Mouse (Mus musculus): ENCODE data around the gene Slc9b2. TPM values are rescaled to one million over a fixed set of nuclear protein-coding genes. Genes with fewer than 3 reads are reported as not detected.

Slc9b2 gene
- polyA plus RNA-seq, 1 experiment: 0.26 TPM

GRCm38 (mm10) chr3:135312916-135313491 is 5.5 kb downstream of the Slc9b2 start:
- Histone ChIP-seq H3K36me3 (ENCODE audit: control insufficient read depth, insufficient read depth, low read length) (no peaks in the 10 kb centered on the region), H3K4me3 (ENCODE audit: control insufficient read depth, low read depth, low read length) (no peak overlapping the region), H3K4me1 (ENCODE audit: control insufficient read depth, insufficient read depth, low read length) (peaks cover 2% of the 10 kb centered on the region), H3K27ac (ENCODE audit: control insufficient read depth, insufficient read depth, low read depth, low read length) (no peak overlapping the region), H3K27me3 (ENCODE audit: control insufficient read depth, insufficient read depth, low read length) (no peaks in the 10 kb centered on the region)
- TF ChIP-seq POLR2A (IDR thresholded peaks at IDR 0.05; ENCODE audit: control insufficient read depth, low read depth, low read length) (no peak), CTCF (IDR thresholded peaks at IDR 0.05; ENCODE audit: control insufficient read depth, insufficient read depth, insufficient replicate concordance, low read depth, low read length) (no peak)

- no peaks in the 10 kb centered on the region for H3K36me3 ChIP-seq (ENCODE audit: control insufficient read depth, insufficient read depth, low read length)
Measured at GRCm38 (mm10) chr3:135313727-135314126, 6.2 kb downstream of the Slc9b2 start.

GRCm38 (mm10) chr3:135314811-135315210 is 7.3 kb downstream of the Slc9b2 start:
- Histone ChIP-seq H3K36me3 (ENCODE audit: control insufficient read depth, insufficient read depth, low read length) (no peaks in the 10 kb centered on the region), H3K27me3 (ENCODE audit: control insufficient read depth, insufficient read depth, low read length) (no peaks in the 10 kb centered on the region), H3K4me1 (ENCODE audit: control insufficient read depth, insufficient read depth, low read length) (no peaks in the 10 kb centered on the region; the same call in 1 of the 2 replicates), H3K27ac (ENCODE audit: control insufficient read depth, insufficient read depth, low read depth, low read length) (no peak overlapping the region), H3K4me3 (ENCODE audit: control insufficient read depth, low read depth, low read length) (no peak overlapping the region)
- TF ChIP-seq POLR2A (IDR thresholded peaks at IDR 0.05; ENCODE audit: control insufficient read depth, low read depth, low read length) (no peak), CTCF (IDR thresholded peaks at IDR 0.05; ENCODE audit: control insufficient read depth, insufficient read depth, insufficient replicate concordance, low read depth, low read length) (no peak)

More at GRCm38 (mm10) chr3:135313727-135314126, 6.2 kb downstream of the Slc9b2 start:
- TF ChIP-seq POLR2A (IDR thresholded peaks at IDR 0.05; ENCODE audit: control insufficient read depth, low read depth, low read length): no peak
- TF ChIP-seq CTCF (IDR thresholded peaks at IDR 0.05; ENCODE audit: control insufficient read depth, insufficient read depth, insufficient replicate concordance, low read depth, low read length): no peak
- Histone ChIP-seq H3K27me3 (ENCODE audit: control insufficient read depth, insufficient read depth, low read length) (no peaks in the 10 kb centered on the region), H3K27ac (ENCODE audit: control insufficient read depth, insufficient read depth, low read depth, low read length) (no peak overlapping the region), H3K4me1 (ENCODE audit: control insufficient read depth, insufficient read depth, low read length) (no peaks in the 10 kb centered on the region; the same call in 1 of the 2 replicates), H3K4me3 (ENCODE audit: control insufficient read depth, low read depth, low read length) (no peak overlapping the region)

- TF ChIP-seq POLR2A (IDR thresholded peaks at IDR 0.05; ENCODE audit: control insufficient read depth, low read depth, low read length) (no peak), CTCF (IDR thresholded peaks at IDR 0.05; ENCODE audit: control insufficient read depth, insufficient read depth, insufficient replicate concordance, low read depth, low read length) (peak; percentile 76; the same call in 1 of the 2 replicates)
- no peak overlapping the region for H3K4me3 ChIP-seq (ENCODE audit: control insufficient read depth, low read depth, low read length)
- H3K4me1 ChIP-seq (ENCODE audit: control insufficient read depth, insufficient read depth, low read length): no peaks in the 10 kb centered on the region; the same call in 1 of the 2 replicates
- no peak overlapping the region for H3K27ac ChIP-seq (ENCODE audit: control insufficient read depth, insufficient read depth, low read depth, low read length)
- H3K36me3 ChIP-seq (ENCODE audit: control insufficient read depth, insufficient read depth, low read length): no peaks in the 10 kb centered on the region
- H3K27me3 ChIP-seq (ENCODE audit: control insufficient read depth, insufficient read depth, low read length): no peaks in the 10 kb centered on the region
Measured at GRCm38 (mm10) chr3:135315720-135316425, 8.4 kb downstream of the Slc9b2 start.

GRCm38 (mm10) chr3:135318331-135318730 is 10.8 kb downstream of the Slc9b2 start:
- H3K4me1 ChIP-seq (ENCODE audit: control insufficient read depth, insufficient read depth, low read length): no peaks in the 10 kb centered on the region; the same call in 1 of the 2 replicates
- H3K36me3 ChIP-seq (ENCODE audit: control insufficient read depth, insufficient read depth, low read length): no peaks in the 10 kb centered on the region
- no peaks in the 10 kb centered on the region for H3K27me3 ChIP-seq (ENCODE audit: control insufficient read depth, insufficient read depth, low read length)
- TF ChIP-seq CTCF (IDR thresholded peaks at IDR 0.05; ENCODE audit: control insufficient read depth, insufficient read depth, insufficient replicate concordance, low read depth, low read length): no peak
- no peak for TF ChIP-seq POLR2A (IDR thresholded peaks at IDR 0.05; ENCODE audit: control insufficient read depth, low read depth, low read length)
- H3K4me3 ChIP-seq (ENCODE audit: control insufficient read depth, low read depth, low read length): no peak overlapping the region
- H3K27ac ChIP-seq (ENCODE audit: control insufficient read depth, insufficient read depth, low read depth, low read length): no peak overlapping the region

GRCm38 (mm10) chr3:135324354-135324753 is 16.9 kb downstream of the Slc9b2 start:
- Histone ChIP-seq H3K27me3 (ENCODE audit: control insufficient read depth, insufficient read depth, low read length) (no peaks in the 10 kb centered on the region), H3K4me3 (ENCODE audit: control insufficient read depth, low read depth, low read length) (no peak overlapping the region), H3K27ac (ENCODE audit: control insufficient read depth, insufficient read depth, low read depth, low read length) (no peak overlapping the region), H3K36me3 (ENCODE audit: control insufficient read depth, insufficient read depth, low read length) (no peaks in the 10 kb centered on the region), H3K4me1 (ENCODE audit: control insufficient read depth, insufficient read depth, low read length) (no peaks in the 10 kb centered on the region; the same call in 1 of the 2 replicates)
- TF ChIP-seq POLR2A (IDR thresholded peaks at IDR 0.05; ENCODE audit: control insufficient read depth, low read depth, low read length) (no peak), CTCF (IDR thresholded peaks at IDR 0.05; ENCODE audit: control insufficient read depth, insufficient read depth, insufficient replicate concordance, low read depth, low read length) (no peak)

- Histone ChIP-seq H3K36me3 (ENCODE audit: control insufficient read depth, insufficient read depth, low read length) (no peaks in the 10 kb centered on the region), H3K27ac (ENCODE audit: control insufficient read depth, insufficient read depth, low read depth, low read length) (no peak overlapping the region), H3K4me3 (ENCODE audit: control insufficient read depth, low read depth, low read length) (no peak overlapping the region), H3K4me1 (ENCODE audit: control insufficient read depth, insufficient read depth, low read length) (no peaks in the 10 kb centered on the region), H3K27me3 (ENCODE audit: control insufficient read depth, insufficient read depth, low read length) (no peaks in the 10 kb centered on the region)
- TF ChIP-seq CTCF (IDR thresholded peaks at IDR 0.05; ENCODE audit: control insufficient read depth, insufficient read depth, insufficient replicate concordance, low read depth, low read length) (no peak), POLR2A (IDR thresholded peaks at IDR 0.05; ENCODE audit: control insufficient read depth, low read depth, low read length) (no peak)
Measured at GRCm38 (mm10) chr3:135327176-135327575, 19.7 kb downstream of the Slc9b2 start.
